Mouse (Mus musculus) CH12.LX (cell line): Measurements from ENCODE around the gene Stpg4. TPM values are rescaled to one million over a fixed set of nuclear protein-coding genes. Genes with fewer than 3 reads are reported as not detected.
A peak's percentile ranks its signal among the peaks of the same experiment; 100 is the strongest.

Experiments used
- DNase-seq: peaks from one replicate; pipeline ENCODE4 v3.0.0-alpha.2; 2013; ENCODE audit errors: extremely low read depth
- H3K27ac ChIP-seq: 2 replicates; pipeline ENCODE4 v1.5.1; 2012; ENCODE audit warnings: low read depth, mild to moderate bottlenecking, control low read depth, moderate library complexity; ENCODE audit not compliant: insufficient read depth
- H3K27me3 ChIP-seq: replicated peaks from 2 replicates; pipeline ENCODE3; 2012; ENCODE audit warnings: inconsistent platforms
- H3K36me3 ChIP-seq, 2 experiments: replicated peaks in 1 of 2; 2 replicates each; pipeline versions ENCODE3 to v1.6.1; 2012; ENCODE audit warnings: inconsistent platforms in 1 of 2, low read length in 1 of 2, mild to moderate bottlenecking in 1 of 2, mixed read lengths in 1 of 2, moderate library complexity in 1 of 2; ENCODE audit not compliant: control insufficient read depth in 1 of 2, insufficient read depth in 1 of 2
- H3K4me1 ChIP-seq, 2 experiments: 2 replicates each; pipeline ENCODE4 v1.6.1; 2012; ENCODE audit warnings: inconsistent platforms in 1 of 2, moderate library complexity in 1 of 2; ENCODE audit not compliant: insufficient read depth in 2 of 2, control insufficient read depth in 1 of 2
- H3K4me2 ChIP-seq: 2 replicates; pipeline ENCODE4 v1.6.1; 2012; ENCODE audit warnings: low read depth, mild to moderate bottlenecking, control low read depth; ENCODE audit not compliant: poor library complexity, insufficient read depth, severe bottlenecking
- H3K4me3 ChIP-seq, 3 experiments: fragments of 150-350 bp in 1 of 3; sonication (generic) in 1 of 3; replicated peaks in 1 of 3; 2 replicates each; pipeline versions ENCODE3 to v1.5.1; 2011 to 2012; ENCODE audit warnings: low read depth in 2 of 3, low read length in 2 of 3, mild to moderate bottlenecking in 2 of 3, moderate library complexity in 2 of 3, control low read depth in 1 of 3, improper control_type of control experiment in 1 of 3, inconsistent platforms in 1 of 3, mixed read lengths in 1 of 3; ENCODE audit not compliant: poor library complexity in 1 of 3
- H3K79me2 ChIP-seq: replicated peaks from 2 replicates; pipeline ENCODE4 v1.6.1; 2012; ENCODE audit warnings: mild to moderate bottlenecking, moderate library complexity; ENCODE audit not compliant: control insufficient read depth, poor library complexity, insufficient read depth, severe bottlenecking; ENCODE audit errors: extremely low read depth
- H3K9ac ChIP-seq: 2 replicates; pipeline ENCODE4 v1.6.1; 2012; ENCODE audit warnings: low read depth, mild to moderate bottlenecking, control low read depth, moderate library complexity; ENCODE audit not compliant: insufficient read depth
- H3K9me3 ChIP-seq: replicated peaks from 2 replicates; pipeline ENCODE3; 2012; ENCODE audit warnings: low read length, inconsistent platforms, mixed read lengths
- EP300 ChIP-seq: IDR thresholded peaks from 2 replicates; pipeline ENCODE4 v1.6.1; 2011; ENCODE audit warnings: low read length, improper control_type of control experiment
- HCFC1 ChIP-seq: IDR thresholded peaks from 2 replicates; pipeline ENCODE4 v1.6.1; 2012; ENCODE audit warnings: low read depth, mild to moderate bottlenecking, inconsistent platforms, low read length, improper control_type of control experiment
- IRF4 ChIP-seq: IDR thresholded peaks from 2 replicates; pipeline ENCODE4 v1.6.1; 2014; ENCODE audit warnings: low read depth, mild to moderate bottlenecking, inconsistent platforms, low read length, improper control_type of control experiment
- MAFK ChIP-seq: IDR thresholded peaks from 2 replicates; pipeline ENCODE4 v1.6.1; 2011; ENCODE audit warnings: low read length, improper control_type of control experiment; ENCODE audit not compliant: insufficient replicate concordance
- MAX ChIP-seq: IDR thresholded peaks from 2 replicates; pipeline ENCODE4 v1.6.1; 2011; ENCODE audit warnings: low read length, improper control_type of control experiment
- MAZ ChIP-seq: IDR thresholded peaks from 2 replicates; pipeline ENCODE4 v1.6.1; 2012; ENCODE audit warnings: low read depth, mild to moderate bottlenecking, inconsistent platforms, low read length, improper control_type of control experiment, moderate library complexity
- NRF1 ChIP-seq: IDR thresholded peaks from 2 replicates; pipeline ENCODE4 v1.6.1; 2014; ENCODE audit warnings: low read depth, mild to moderate bottlenecking, inconsistent platforms, low read length, improper control_type of control experiment, moderate library complexity
- PAX5 ChIP-seq: IDR thresholded peaks from 2 replicates; pipeline ENCODE4 v1.6.1; 2012; ENCODE audit warnings: low read length, inconsistent platforms, mixed read lengths
- RCOR1 ChIP-seq: conservative IDR thresholded peaks from 2 replicates; pipeline ENCODE4 v1.6.1; 2012; ENCODE audit warnings: low read depth, mild to moderate bottlenecking, inconsistent platforms, low read length, improper control_type of control experiment
- TBP ChIP-seq: conservative IDR thresholded peaks from 2 replicates; pipeline ENCODE4 v1.6.1; 2011; ENCODE audit warnings: low read depth, low read length, improper control_type of control experiment
- ZKSCAN1 ChIP-seq: IDR thresholded peaks from 2 replicates; pipeline ENCODE4 v1.6.1; 2012; ENCODE audit warnings: low read depth, inconsistent platforms, low read length, improper control_type of control experiment, borderline replicate concordance
- dilution Hi-C: fragments of 300-500 bp; cut with MboI; formaldehyde crosslinking; loops from 2 replicates; pipeline ENCODE4 v1.14.3; 2020; ENCODE audit warnings: low sequenced_read_pairs; ENCODE audit not compliant: extremely low pct_unique_long_range_greater_than_20kb, extremely low pct_ligation_motif_present
- in situ Hi-C: fragments of 300-500 bp; cut with MboI; formaldehyde crosslinking; loops from 3 replicates; pipeline ENCODE4 v1.14.3; 2019; ENCODE audit warnings: low sequenced_read_pairs, low pct_ligation_motif_present, low pct_unique_long_range_greater_than_20kb, mixed read lengths
- polyA plus RNA-seq: library from polyadenylated mRNA; unstranded; fragments of >175 nt; gene quantifications from 2 replicates; pipeline ENCODE4 v1.2.1, GENCODE M21; 2012; ENCODE audit warnings: low read depth; ENCODE audit not compliant: insufficient read length
- total RNA-seq, 2 experiments: library from RNA; depleted of rRNA; stranded (reverse); fragments of 300-350 nt in 1 of 2; fragments of >200 nt in 1 of 2; gene quantifications; 2 replicates each; pipeline ENCODE4 v1.2.3; 2012 to 2014

Stpg4 gene
- total and polyA plus RNA-seq, 3 experiments: not detected

DNA sequence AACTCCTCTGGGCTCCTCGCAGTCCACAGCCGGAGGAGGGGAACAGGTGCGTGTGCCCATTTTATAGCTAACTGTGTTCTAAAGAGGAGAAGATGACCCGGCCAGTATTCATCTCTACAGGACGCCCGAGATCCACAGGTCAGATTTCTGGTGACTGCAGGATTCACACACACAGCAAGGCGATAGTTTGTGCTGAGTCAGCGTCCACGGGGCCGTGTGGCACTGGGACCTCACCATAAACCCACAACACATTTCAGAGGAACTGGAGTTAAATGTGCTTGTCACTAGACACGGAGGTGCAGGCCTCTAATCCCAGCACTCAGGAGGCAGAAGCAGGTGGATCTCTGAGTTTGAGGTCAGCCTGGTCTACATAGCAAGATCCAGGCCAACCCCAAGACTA is 25.1 kb downstream of the Stpg4 start:
- no peaks in the 10 kb centered on the region for H3K79me2 ChIP-seq
- H3K9ac ChIP-seq: no peak overlapping the region
- H3K4me1 ChIP-seq: peaks cover 0 to 3% of the 10 kb centered on the region in 2 experiments; a peak in 1 of 4 replicates
- in situ Hi-C loops (no loop called here), dilution Hi-C loops (no loop called here)
- H3K4me3 ChIP-seq: no peak overlapping the region
- H3K36me3 ChIP-seq: no peaks in the 10 kb centered on the region
- no peak overlapping the region for H3K27ac ChIP-seq
- no peaks in the 10 kb centered on the region for H3K9me3 ChIP-seq
- TF ChIP-seq MAFK: peak; percentile 66
- TF ChIP-seq MAX: no peak
- TF ChIP-seq, all 38 proteins: peak for 1
- no peak overlapping the region for H3K4me2 ChIP-seq
- H3K27me3 ChIP-seq: no peaks in the 10 kb centered on the region
- DNase-seq: no peak

DNA sequence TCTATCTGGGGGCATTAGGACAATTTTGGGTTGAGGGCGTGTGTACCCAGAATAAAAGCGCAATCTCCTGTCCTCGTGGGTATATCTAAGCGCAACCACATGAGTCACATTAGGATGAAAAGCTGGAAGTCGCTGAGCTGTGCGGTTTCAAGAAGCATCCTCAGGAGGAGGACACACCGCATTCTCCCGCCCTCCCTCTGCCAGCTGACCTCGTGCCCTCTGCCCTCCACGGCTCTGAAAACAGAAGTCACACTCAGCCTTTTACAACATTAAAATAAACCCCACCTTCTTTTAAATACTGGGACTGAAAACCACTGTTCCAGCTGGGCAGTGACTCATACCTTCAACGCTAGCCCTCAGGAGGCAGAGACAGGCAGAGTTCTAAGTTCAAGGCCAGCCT is 30.5 kb downstream of the Stpg4 start:
- Histone ChIP-seq H3K9me3 (no peaks in the 10 kb centered on the region), H3K36me3 (no peaks in the 10 kb centered on the region), H3K79me2 (no peaks in the 10 kb centered on the region), H3K4me3 (no peak overlapping the region), H3K27ac (no peak overlapping the region), H3K27me3 (no peaks in the 10 kb centered on the region), H3K9ac (no peak overlapping the region), H3K4me2 (no peak overlapping the region), H3K4me1 (peaks cover 0 to 5% of the 10 kb centered on the region in 2 experiments; a peak in 1 of 4 replicates)
- TF ChIP-seq RCOR1: no peak
- dilution Hi-C loops: no loop called here
- DNase-seq: no peak
- in situ Hi-C loops: no loop called here

DNA sequence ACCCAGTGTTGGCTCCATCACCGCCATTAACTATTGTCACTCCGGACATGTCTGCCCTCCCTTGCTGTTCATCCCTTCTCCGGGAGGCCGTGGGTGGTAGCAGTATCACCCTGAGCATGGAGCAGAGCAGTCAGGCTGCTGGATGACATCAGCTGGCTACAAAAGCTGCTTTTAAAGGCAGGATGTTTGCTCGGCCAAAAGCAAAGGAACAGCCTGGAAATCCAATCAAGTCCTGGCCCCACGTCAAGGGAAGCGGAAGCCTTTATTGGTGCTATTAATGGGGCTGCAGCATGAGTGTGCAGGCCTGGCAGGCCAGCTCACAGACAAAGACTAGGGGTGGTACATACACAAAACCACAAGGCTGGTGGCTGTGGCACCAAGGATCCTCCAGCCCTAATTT is 36.3 kb downstream of the Stpg4 start:
- H3K79me2 ChIP-seq: no peaks in the 10 kb centered on the region
- no peaks in the 10 kb centered on the region for H3K27me3 ChIP-seq
- H3K27ac ChIP-seq: no peak overlapping the region
- H3K4me3 ChIP-seq: no peak overlapping the region
- H3K36me3 ChIP-seq: no peaks in the 10 kb centered on the region
- in situ Hi-C loops: no loop called here
- TF ChIP-seq NRF1 (no peak), EP300 (no peak), TBP (no peak), IRF4 (no peak), HCFC1 (no peak), MAZ (no peak), ZKSCAN1 (no peak), PAX5 (no peak)
- no peaks in the 10 kb centered on the region for H3K9me3 ChIP-seq
- DNase-seq: no peak
- H3K9ac ChIP-seq: no peak overlapping the region
- H3K4me1 ChIP-seq: peaks cover 10 to 17% of the 10 kb centered on the region in 2 experiments; a peak in 3 of 4 replicates
- dilution Hi-C loops: no loop called here
- no peak overlapping the region for H3K4me2 ChIP-seq
